Mouse (Mus musculus) kidney, adult 18-20 months (tissue): ENCODE data around the gene Pdlim5.

Source experiments
- DNase-seq: peaks from one replicate; pipeline ENCODE4 v3.0.0; 2021

Pdlim5 gene

DNA sequence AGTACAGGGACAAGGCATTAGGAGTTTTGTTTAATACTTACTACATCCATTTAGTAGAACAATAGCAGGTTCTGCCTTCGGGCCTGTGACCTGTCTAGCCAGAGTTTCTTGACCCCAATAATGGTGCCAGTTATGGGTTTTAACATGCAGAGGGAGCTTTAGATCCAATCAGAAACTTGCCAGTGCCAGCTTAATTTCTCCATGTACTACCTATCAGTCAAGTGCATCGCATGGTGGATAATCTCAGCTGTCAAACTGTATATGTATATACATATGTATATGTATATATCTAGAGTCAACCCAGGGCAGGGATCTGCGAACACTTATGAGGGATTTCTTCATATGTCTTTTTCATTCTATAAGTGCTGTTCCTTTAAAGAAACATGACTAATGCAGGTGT is 61.0 kb downstream of the Pdlim5 start:
- no peak for DNase-seq

- DNase-seq = no peak
Measured at GRCm38 (mm10) chr3:142333458-142333857, 62.0 kb downstream of the Pdlim5 start.

- DNase-seq = no peak
Measured at GRCm38 (mm10) chr3:142332716-142333115, 62.8 kb downstream of the Pdlim5 start.

- no peak for DNase-seq
Measured at GRCm38 (mm10) chr3:142331872-142332554, 63.5 kb downstream of the Pdlim5 start.

DNA sequence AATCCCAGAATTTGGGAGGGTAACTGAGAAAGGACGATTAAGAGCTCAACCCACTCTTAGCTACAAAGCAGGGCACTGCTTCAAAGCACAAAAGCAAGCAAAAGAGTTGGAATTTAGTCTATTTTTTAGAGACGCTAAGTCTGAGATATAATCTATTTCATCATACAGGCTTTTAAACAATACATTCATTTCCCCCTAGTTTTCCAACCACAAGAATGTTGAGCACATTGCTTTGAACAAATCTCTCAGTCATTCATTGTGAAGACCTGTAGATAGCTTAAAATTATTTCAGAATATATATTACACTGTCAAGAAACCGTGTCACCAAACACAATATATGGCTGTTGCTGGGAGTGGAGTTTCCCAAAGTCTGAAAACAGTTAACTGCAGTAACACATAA is 65.1 kb downstream of the Pdlim5 start:
- no peak for DNase-seq

DNA sequence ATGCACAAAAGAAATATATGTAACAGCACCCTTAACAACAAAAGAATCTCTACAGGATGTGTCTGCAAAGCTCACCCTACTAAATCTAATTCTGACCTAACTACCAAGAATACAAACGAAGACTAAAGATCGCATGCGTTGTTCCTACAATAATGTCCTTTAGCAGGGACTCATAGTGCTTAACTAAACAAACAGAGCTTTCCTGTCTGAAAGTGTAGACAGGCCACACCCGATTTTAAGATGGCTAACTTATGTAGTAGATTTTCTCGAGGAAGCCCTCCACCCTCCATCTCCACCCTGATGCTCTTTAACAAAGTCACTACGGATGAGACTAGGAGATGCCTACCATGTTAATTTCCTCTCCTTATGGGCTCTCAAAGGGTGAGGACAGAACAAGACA is 71.9 kb downstream of the Pdlim5 start:
- no peak for DNase-seq

GRCm38 (mm10) chr3:142321930-142322329 is 73.6 kb downstream of the Pdlim5 start:
- peak; percentile 80 for DNase-seq

- DNase-seq = peak; percentile 39
Measured at GRCm38 (mm10) chr3:142318147-142318546, 77.3 kb downstream of the Pdlim5 start.

- DNase-seq = no peak
Measured at GRCm38 (mm10) chr3:142316138-142316740, 79.3 kb downstream of the Pdlim5 start.

DNA sequence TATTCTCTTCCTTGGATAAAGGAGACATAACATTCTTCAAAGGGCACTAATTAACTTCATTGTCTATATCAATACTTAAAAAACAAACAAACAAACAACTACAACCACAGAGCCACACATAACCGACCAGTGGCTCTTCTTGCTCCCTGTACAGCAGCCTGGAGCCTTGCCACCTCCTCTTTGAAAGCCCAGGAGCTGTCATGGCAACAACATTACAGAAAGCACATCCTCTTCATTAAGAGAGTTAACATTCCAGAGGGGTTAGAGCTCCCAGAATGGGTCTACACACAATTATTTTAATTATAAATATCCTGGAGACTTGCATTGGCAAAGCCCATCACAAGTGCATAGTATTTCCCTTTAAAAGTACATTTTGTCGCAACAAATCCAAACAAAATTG is 84.4 kb downstream of the Pdlim5 start:
- DNase-seq = no peak

GRCm38 (mm10) chr3:142310446-142310845 is 85.0 kb downstream of the Pdlim5 start:
- no peak for DNase-seq

DNA sequence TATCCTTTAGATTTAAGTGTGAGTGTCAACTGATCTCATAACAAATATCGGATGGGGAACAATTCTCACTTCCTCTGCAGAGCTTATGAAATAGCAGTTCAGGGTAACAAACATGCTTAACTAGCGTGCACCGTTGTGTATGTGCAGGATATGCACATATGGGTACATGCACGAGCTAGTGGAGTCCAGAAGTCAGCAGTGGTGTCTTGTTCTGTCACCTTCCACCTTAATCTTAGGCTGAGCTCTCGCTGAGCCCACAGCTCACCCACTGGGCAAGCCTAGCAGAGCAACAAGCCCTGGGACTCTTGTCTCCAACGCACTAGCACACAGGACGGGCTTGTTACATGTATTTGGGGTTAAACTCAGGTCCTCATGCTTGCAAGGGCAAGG is 100.2 kb downstream of the Pdlim5 start:
- DNase-seq = no peak

DNA sequence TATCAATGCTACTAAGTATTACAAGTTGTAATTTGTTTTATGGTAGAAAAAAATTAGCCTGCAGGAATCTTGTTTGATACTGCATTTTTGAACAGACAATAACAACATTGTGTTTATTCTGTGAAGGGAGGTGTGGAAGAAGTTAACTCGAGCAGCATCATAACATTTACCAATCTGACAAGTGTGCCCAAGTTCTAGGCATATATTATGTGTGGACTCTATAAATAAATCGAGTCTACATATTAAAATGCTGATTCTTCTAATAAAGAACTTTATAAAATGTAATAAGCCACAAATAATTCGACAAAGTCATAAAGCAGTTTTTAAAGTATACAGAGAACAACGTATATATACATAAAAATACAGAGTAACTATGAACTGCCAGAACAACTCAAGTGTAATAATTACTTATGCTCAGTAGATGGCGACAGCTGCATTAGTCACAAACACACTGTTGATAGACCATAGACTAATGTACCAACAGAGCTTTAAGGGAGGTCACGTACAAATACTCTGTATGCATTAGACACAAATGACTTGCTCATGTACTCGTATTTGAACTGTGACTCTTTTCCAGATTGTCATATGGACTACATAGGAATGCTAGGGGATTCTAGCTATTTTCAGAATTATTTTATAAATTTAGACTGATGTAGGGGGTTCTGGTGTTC is 100.7 kb downstream of the Pdlim5 start:
- no peak for DNase-seq

DNA sequence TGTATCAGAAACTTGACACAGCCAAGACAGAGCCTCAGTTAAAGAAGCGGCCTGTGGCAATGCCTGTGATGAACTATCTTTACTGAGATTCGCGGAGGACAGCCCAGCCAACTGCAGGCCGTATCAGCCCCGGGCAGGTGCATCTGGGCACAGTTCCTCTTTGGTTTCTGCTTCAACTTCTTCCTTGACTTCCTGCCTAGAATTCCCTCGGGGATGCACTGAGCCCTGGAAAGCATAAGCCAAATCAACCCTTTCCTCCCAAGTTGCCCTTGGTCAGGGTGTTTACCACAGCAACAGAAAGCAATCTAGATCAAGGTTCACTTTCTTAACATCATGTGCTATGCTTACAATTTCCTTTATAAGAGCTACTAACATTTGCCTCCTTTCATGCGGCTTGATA is 101.9 kb downstream of the Pdlim5 start:
- no peak for DNase-seq

GRCm38 (mm10) chr3:142282706-142283105 is 112.8 kb downstream of the Pdlim5 start:
- peak; percentile 58 for DNase-seq

DNA sequence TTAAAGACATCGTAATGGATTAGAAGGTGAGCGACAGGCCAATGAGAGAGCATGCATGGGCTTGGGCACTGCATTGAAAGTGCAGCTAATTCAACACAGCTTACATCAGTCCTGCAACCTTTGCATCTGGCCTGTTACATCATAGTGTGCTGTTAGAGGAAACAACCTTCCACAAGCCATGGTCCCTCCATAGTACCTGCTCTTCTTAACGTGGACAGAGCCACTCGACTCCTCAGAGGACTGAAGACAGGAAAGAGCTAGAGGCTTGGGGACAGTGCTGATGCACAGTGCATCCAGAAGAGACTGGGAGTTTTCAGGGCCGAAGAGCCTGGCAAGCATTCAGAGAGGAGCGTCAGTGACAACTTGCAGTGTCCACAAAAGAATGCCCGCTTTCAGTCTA is 113.8 kb downstream of the Pdlim5 start:
- DNase-seq = no peak

- no peak for DNase-seq
Measured at GRCm38 (mm10) chr3:142281093-142281445, 114.4 kb downstream of the Pdlim5 start.

GRCm38 (mm10) chr3:142280366-142281092 is 115.0 kb downstream of the Pdlim5 start:
- no peak for DNase-seq

DNA sequence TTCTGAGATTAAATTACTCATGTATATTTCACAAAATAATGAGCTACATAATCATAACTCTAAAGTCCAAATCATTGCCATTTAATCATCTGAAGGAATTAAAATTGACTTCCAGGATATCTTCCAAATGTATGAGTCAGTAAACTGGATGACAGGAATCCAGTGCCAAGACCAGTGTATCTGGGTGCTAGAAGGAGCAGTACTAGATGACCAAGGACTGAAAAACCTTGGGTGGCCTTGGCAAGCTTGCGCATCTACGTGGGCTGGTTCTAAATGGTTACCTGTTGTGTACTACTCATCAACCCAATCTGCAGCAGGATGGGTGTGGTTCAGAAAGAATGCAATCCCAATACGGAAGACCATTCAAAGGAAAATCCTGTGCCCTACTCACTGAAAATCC is 116.5 kb downstream of the Pdlim5 start:
- DNase-seq = no peak

GRCm38 (mm10) chr3:142276506-142276905 is 119.0 kb downstream of the Pdlim5 start:
- DNase-seq = no peak

DNA sequence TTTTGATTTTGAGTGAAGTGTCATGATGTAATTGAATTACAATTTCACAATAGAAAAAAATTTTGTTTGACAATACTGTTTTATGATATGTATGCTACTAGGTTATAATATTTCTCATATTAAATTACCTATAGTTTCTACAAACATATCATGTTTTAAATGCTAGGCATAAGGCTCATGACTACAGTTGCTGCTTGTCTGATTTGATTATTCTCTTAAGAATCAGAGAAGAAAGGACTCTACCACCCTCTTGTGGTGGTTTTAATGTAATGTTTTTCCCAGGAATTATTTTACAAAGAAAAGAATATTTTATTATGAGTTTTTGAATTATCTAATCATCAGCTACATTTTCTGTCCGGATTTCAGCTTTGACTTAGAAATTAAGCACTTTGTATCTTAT is 120.5 kb downstream of the Pdlim5 start:
- no peak for DNase-seq

DNA sequence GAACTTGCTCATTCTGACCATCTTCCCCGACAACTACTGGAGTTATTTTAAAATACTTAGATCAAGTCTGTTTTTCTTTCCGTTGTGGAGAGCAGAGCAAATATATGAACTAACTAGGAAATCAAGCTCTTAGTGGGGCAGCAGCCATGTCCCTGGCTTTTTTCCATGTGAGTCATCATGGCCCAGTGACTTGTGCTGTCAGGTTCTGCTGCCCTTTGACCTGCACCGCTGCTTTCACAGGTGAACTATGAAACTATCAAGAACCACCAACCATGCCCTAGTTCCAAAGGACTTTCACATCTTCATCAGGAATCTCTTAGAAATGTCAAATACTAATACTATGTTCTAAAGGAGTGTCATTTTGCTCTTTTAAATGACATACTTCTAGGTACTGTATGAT is 121.0 kb downstream of the Pdlim5 start:
- DNase-seq = peak; percentile 20

- no peak for DNase-seq
Measured at GRCm38 (mm10) chr3:142273265-142273664, 122.2 kb downstream of the Pdlim5 start.

GRCm38 (mm10) chr3:142256371-142256770 is 139.1 kb downstream of the Pdlim5 start:
- DNase-seq = no peak
